Mouse (Mus musculus): ENCODE results near the gene Rsu1. TPM values are rescaled to one million over a fixed set of nuclear protein-coding genes. Genes with fewer than 3 reads are reported as not detected.

Gene Rsu1
- polyA plus RNA-seq, 1 experiment = 81.5 TPM

- TF ChIP-seq MAX (IDR thresholded peaks at IDR 0.05; ENCODE audit: low read depth) (no peak), REST (IDR thresholded peaks at IDR 0.05; ENCODE audit: insufficient read depth, insufficient read length) (no peak), USF1 (IDR thresholded peaks at IDR 0.05; ENCODE audit: low read depth) (no peak), E2F4 (IDR thresholded peaks at IDR 0.05; ENCODE audit: insufficient read depth) (no peak), SRF (IDR thresholded peaks at IDR 0.05; ENCODE audit: control insufficient read depth, insufficient read length, low read depth) (no peak), POLR2AphosphoS2 (IDR thresholded peaks at IDR 0.05; ENCODE audit: insufficient read length, low read depth) (no peak), TCF3 (IDR thresholded peaks at IDR 0.05; ENCODE audit: insufficient read length, low read depth) (no peak), TCF12 (IDR thresholded peaks at IDR 0.05; ENCODE audit: insufficient read depth, poor library complexity, severe bottlenecking) (no peak), MYOG (IDR thresholded peaks at IDR 0.05; ENCODE audit: control insufficient read depth in 1 of 3, insufficient read depth in 1 of 3, insufficient read length in 2 of 3, low read depth in 2 of 3) (no peak), POLR2A (IDR thresholded peaks at IDR 0.05; ENCODE audit: insufficient read length, low read depth) (no peak), CEBPB (IDR thresholded peaks at IDR 0.05; ENCODE audit: insufficient read depth, poor library complexity, severe bottlenecking) (no peak), MYOD1 (IDR thresholded peaks at IDR 0.05; ENCODE audit: control insufficient read depth in 1 of 3, insufficient read length in 2 of 3, low read depth in 2 of 3) (no peak)
- peaks cover 5% of the 10 kb centered on the region for H3K36me3 ChIP-seq (ENCODE audit: control insufficient read depth, insufficient read depth)
- H3K4me2 ChIP-seq (ENCODE audit: low read depth) = no peak overlapping the region
- no peaks in the 10 kb centered on the region for H3K27me3 ChIP-seq (ENCODE audit: control insufficient read depth, insufficient read depth, insufficient read length)
- no peaks in the 10 kb centered on the region for H3K79me2 ChIP-seq (ENCODE audit: control insufficient read depth, insufficient read depth)
- H3ac ChIP-seq (ENCODE audit: control insufficient read depth, insufficient read length) = no peak overlapping the region
- H3K4me3 ChIP-seq = no peak overlapping the region
These were observed 46.7 kb downstream of the Rsu1 start for GRCm38 (mm10) chr2:13224546-13224945.

- H3ac ChIP-seq (ENCODE audit: control insufficient read depth, insufficient read length) = no peak overlapping the region
- no peak overlapping the region for H3K4me3 ChIP-seq
- TF ChIP-seq POLR2AphosphoS2 (IDR thresholded peaks at IDR 0.05; ENCODE audit: insufficient read length, low read depth) (no peak), SRF (IDR thresholded peaks at IDR 0.05; ENCODE audit: control insufficient read depth, insufficient read length, low read depth) (no peak), POLR2A (IDR thresholded peaks at IDR 0.05; ENCODE audit: insufficient read length, low read depth) (no peak), E2F4 (IDR thresholded peaks at IDR 0.05; ENCODE audit: insufficient read depth) (no peak), MAX (IDR thresholded peaks at IDR 0.05; ENCODE audit: low read depth) (no peak), TCF3 (IDR thresholded peaks at IDR 0.05; ENCODE audit: insufficient read length, low read depth) (no peak), MYOG (IDR thresholded peaks at IDR 0.05; ENCODE audit: control insufficient read depth in 1 of 3, insufficient read depth in 1 of 3, insufficient read length in 2 of 3, low read depth in 2 of 3) (no peak), CEBPB (IDR thresholded peaks at IDR 0.05; ENCODE audit: insufficient read depth, poor library complexity, severe bottlenecking) (no peak), USF1 (IDR thresholded peaks at IDR 0.05; ENCODE audit: low read depth) (no peak), MYOD1 (IDR thresholded peaks at IDR 0.05; ENCODE audit: control insufficient read depth in 1 of 3, insufficient read length in 2 of 3, low read depth in 2 of 3) (no peak), TCF12 (IDR thresholded peaks at IDR 0.05; ENCODE audit: insufficient read depth, poor library complexity, severe bottlenecking) (no peak), REST (IDR thresholded peaks at IDR 0.05; ENCODE audit: insufficient read depth, insufficient read length) (no peak)
- no peaks in the 10 kb centered on the region for H3K79me2 ChIP-seq (ENCODE audit: control insufficient read depth, insufficient read depth)
- no peaks in the 10 kb centered on the region for H3K27me3 ChIP-seq (ENCODE audit: control insufficient read depth, insufficient read depth, insufficient read length)
- peaks cover 5% of the 10 kb centered on the region for H3K36me3 ChIP-seq (ENCODE audit: control insufficient read depth, insufficient read depth)
- no peak overlapping the region for H3K4me2 ChIP-seq (ENCODE audit: low read depth)
These were observed 47.8 kb downstream of the Rsu1 start for GRCm38 (mm10) chr2:13223451-13223850.

- TF ChIP-seq MAX (IDR thresholded peaks at IDR 0.05; ENCODE audit: low read depth) (no peak), CEBPB (IDR thresholded peaks at IDR 0.05; ENCODE audit: insufficient read depth, poor library complexity, severe bottlenecking) (no peak), TCF3 (IDR thresholded peaks at IDR 0.05; ENCODE audit: insufficient read length, low read depth) (no peak), TCF12 (IDR thresholded peaks at IDR 0.05; ENCODE audit: insufficient read depth, poor library complexity, severe bottlenecking) (no peak), USF1 (IDR thresholded peaks at IDR 0.05; ENCODE audit: low read depth) (no peak), POLR2AphosphoS2 (IDR thresholded peaks at IDR 0.05; ENCODE audit: insufficient read length, low read depth) (no peak), SRF (IDR thresholded peaks at IDR 0.05; ENCODE audit: control insufficient read depth, insufficient read length, low read depth) (no peak), POLR2A (IDR thresholded peaks at IDR 0.05; ENCODE audit: insufficient read length, low read depth) (no peak), MYOD1 (IDR thresholded peaks at IDR 0.05; ENCODE audit: control insufficient read depth in 1 of 3, insufficient read length in 2 of 3, low read depth in 2 of 3) (no peak), MYOG (IDR thresholded peaks at IDR 0.05; ENCODE audit: control insufficient read depth in 1 of 3, insufficient read depth in 1 of 3, insufficient read length in 2 of 3, low read depth in 2 of 3) (no peak), E2F4 (IDR thresholded peaks at IDR 0.05; ENCODE audit: insufficient read depth) (no peak), REST (IDR thresholded peaks at IDR 0.05; ENCODE audit: insufficient read depth, insufficient read length) (no peak)
- no peaks in the 10 kb centered on the region for H3K27me3 ChIP-seq (ENCODE audit: control insufficient read depth, insufficient read depth, insufficient read length)
- H3K4me3 ChIP-seq = no peak overlapping the region
- H3K36me3 ChIP-seq (ENCODE audit: control insufficient read depth, insufficient read depth) = peaks cover 16% of the 10 kb centered on the region
- H3K79me2 ChIP-seq (ENCODE audit: control insufficient read depth, insufficient read depth) = no peaks in the 10 kb centered on the region
- no peak overlapping the region for H3ac ChIP-seq (ENCODE audit: control insufficient read depth, insufficient read length)
- H3K4me2 ChIP-seq (ENCODE audit: low read depth) = no peak overlapping the region
These were observed 51.1 kb downstream of the Rsu1 start for GRCm38 (mm10) chr2:13220141-13220540.

- Histone ChIP-seq H3ac (ENCODE audit: control insufficient read depth, insufficient read length) (no peak overlapping the region), H3K4me2 (ENCODE audit: low read depth) (no peak overlapping the region), H3K79me2 (ENCODE audit: control insufficient read depth, insufficient read depth) (no peaks in the 10 kb centered on the region), H3K27me3 (ENCODE audit: control insufficient read depth, insufficient read depth, insufficient read length) (no peaks in the 10 kb centered on the region), H3K36me3 (ENCODE audit: control insufficient read depth, insufficient read depth) (peaks cover 16% of the 10 kb centered on the region), H3K4me3 (no peak overlapping the region)
- TF ChIP-seq TCF12 (IDR thresholded peaks at IDR 0.05; ENCODE audit: insufficient read depth, poor library complexity, severe bottlenecking) (no peak), E2F4 (IDR thresholded peaks at IDR 0.05; ENCODE audit: insufficient read depth) (no peak), TCF3 (IDR thresholded peaks at IDR 0.05; ENCODE audit: insufficient read length, low read depth) (no peak), POLR2A (IDR thresholded peaks at IDR 0.05; ENCODE audit: insufficient read length, low read depth) (no peak), USF1 (IDR thresholded peaks at IDR 0.05; ENCODE audit: low read depth) (no peak), CEBPB (IDR thresholded peaks at IDR 0.05; ENCODE audit: insufficient read depth, poor library complexity, severe bottlenecking) (no peak), MYOD1 (IDR thresholded peaks at IDR 0.05; ENCODE audit: control insufficient read depth in 1 of 3, insufficient read length in 2 of 3, low read depth in 2 of 3) (no peak), POLR2AphosphoS2 (IDR thresholded peaks at IDR 0.05; ENCODE audit: insufficient read length, low read depth) (no peak), REST (IDR thresholded peaks at IDR 0.05; ENCODE audit: insufficient read depth, insufficient read length) (no peak), MYOG (IDR thresholded peaks at IDR 0.05; ENCODE audit: control insufficient read depth in 1 of 3, insufficient read depth in 1 of 3, insufficient read length in 2 of 3, low read depth in 2 of 3) (no peak), MAX (IDR thresholded peaks at IDR 0.05; ENCODE audit: low read depth) (no peak), SRF (IDR thresholded peaks at IDR 0.05; ENCODE audit: control insufficient read depth, insufficient read length, low read depth) (no peak)
These were observed 53.1 kb downstream of the Rsu1 start for GRCm38 (mm10) chr2:13218112-13218511.

All from myocyte (in vitro differentiated cells).